Mouse (Mus musculus) liver, adult 2 months (tissue): ENCODE results near the gene Crispld2. TPM values are rescaled to one million over a fixed set of nuclear protein-coding genes. Genes with fewer than 3 reads are reported as not detected.
A peak's percentile ranks its signal among the peaks of the same experiment; 100 is the strongest.

Experiments used
- DNase-seq: peaks from one replicate; pipeline ENCODE4 v3.0.0-alpha.2; 2011; ENCODE audit warnings: low read depth, low spot score; ENCODE audit errors: extremely low read depth
- H3K27ac ChIP-seq: fragments of 200-500 bp; replicated peaks from 2 replicates; pipeline ENCODE4 v1.5.1; 2012; ENCODE audit warnings: low read depth, mild to moderate bottlenecking, control low read depth, inconsistent platforms, low read length; ENCODE audit not compliant: insufficient read depth
- H3K27me3 ChIP-seq: fragments of 200-500 bp; 2 replicates; pipeline ENCODE4 v1.6.1; 2012; ENCODE audit warnings: mild to moderate bottlenecking, moderate library complexity, low read length, inconsistent platforms; ENCODE audit not compliant: control insufficient read depth, insufficient read depth
- H3K36me3 ChIP-seq: fragments of 200-500 bp; 2 replicates; pipeline ENCODE4 v1.6.1; 2012; ENCODE audit warnings: low read length, inconsistent platforms; ENCODE audit not compliant: control insufficient read depth, insufficient read depth
- H3K4me1 ChIP-seq: fragments of 200-500 bp; 2 replicates; pipeline ENCODE4 v1.6.1; 2011; ENCODE audit warnings: low read length; ENCODE audit not compliant: control insufficient read depth, insufficient read depth
- H3K4me3 ChIP-seq: fragments of 200-500 bp; 2 replicates; pipeline ENCODE4 v1.5.1; 2011; ENCODE audit warnings: low read depth, mild to moderate bottlenecking, control low read depth, low read length, moderate library complexity; ENCODE audit not compliant: insufficient read depth
- H3K79me2 ChIP-seq: fragments of 200-500 bp; 2 replicates; pipeline ENCODE4 v1.6.1; 2012; ENCODE audit warnings: inconsistent platforms, mild to moderate bottlenecking, low read length, moderate library complexity; ENCODE audit not compliant: control insufficient read depth, insufficient read depth
- H3K9ac ChIP-seq: fragments of 200-500 bp; 2 replicates; pipeline ENCODE4 v1.6.1; 2012; ENCODE audit warnings: low read depth, mild to moderate bottlenecking, control low read depth, inconsistent platforms, low read length
- CTCF ChIP-seq: fragments of 200-500 bp; IDR thresholded peaks from 2 replicates; pipeline ENCODE4 v1.5.1; 2011; ENCODE audit warnings: low read depth, low read length, control low read depth
- POLR2A ChIP-seq: fragments of 200-500 bp; IDR thresholded peaks from 2 replicates; pipeline ENCODE4 v1.6.1; 2011; ENCODE audit warnings: low read length, control low read depth; ENCODE audit not compliant: insufficient read depth; ENCODE audit errors: extremely low read depth
- WGBS: fragments of 180-500 bp; shearing (Covaris S2); methylation state at CpG from one replicate; pipeline ENCODE4 v1.1.7; 2018; 5-methylcytosine and 5-hydroxymethylcytosine counted together
- polyA plus RNA-seq: library from polyadenylated mRNA; depleted of rRNA; stranded (reverse); fragments of >200 nt; gene quantifications from 2 replicates; pipeline ENCODE4 v1.2.3, GENCODE M21; 2012
- total RNA-seq: library from RNA; depleted of rRNA; stranded (reverse); fragments of >200 nt; gene quantifications from 2 replicates; pipeline ENCODE4 v1.2.3, GENCODE M21; 2014

The Crispld2 gene
- total and polyA plus RNA-seq, 2 experiments = 0.28 to 0.72 TPM

DNA sequence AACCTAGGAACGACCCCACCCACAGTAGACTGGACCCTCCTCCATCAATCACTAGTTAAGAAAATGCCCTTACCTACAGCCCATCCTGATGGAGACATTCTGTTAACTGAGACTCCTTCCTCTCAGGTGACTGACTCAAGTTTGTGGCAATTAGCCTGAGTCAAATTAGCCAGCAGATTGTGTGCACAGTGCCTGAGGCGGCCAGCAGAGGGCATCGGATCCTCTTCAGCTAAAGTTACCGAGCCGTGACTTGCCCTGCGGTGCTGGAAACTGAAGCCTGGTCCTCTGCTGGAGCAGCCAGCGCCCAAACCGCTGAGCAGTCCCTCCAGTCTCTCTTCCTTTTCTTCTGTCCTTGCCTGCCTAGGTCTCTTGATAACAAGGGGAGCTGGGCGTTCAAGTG lies 24.8 kb upstream of the Crispld2 start:
- Histone ChIP-seq H3K36me3 (no peaks in the 10 kb centered on the region), H3K4me3 (no peak overlapping the region), H3K4me1 (no peaks in the 10 kb centered on the region), H3K9ac (no peak overlapping the region), H3K79me2 (no peaks in the 10 kb centered on the region), H3K27ac (no peak overlapping the region), H3K27me3 (0 out of 2 replicates have a peak, but pooled peaks cover 3% of the 10 kb centered on the region)
- WGBS = 88% methylated on average over 9 of the region's 9 CpGs
- 0 out of 2 replicates have a peak, but pooled peaks have one; percentile 5 for TF ChIP-seq CTCF
- no peak for TF ChIP-seq POLR2A
- DNase-seq = no peak

DNA sequence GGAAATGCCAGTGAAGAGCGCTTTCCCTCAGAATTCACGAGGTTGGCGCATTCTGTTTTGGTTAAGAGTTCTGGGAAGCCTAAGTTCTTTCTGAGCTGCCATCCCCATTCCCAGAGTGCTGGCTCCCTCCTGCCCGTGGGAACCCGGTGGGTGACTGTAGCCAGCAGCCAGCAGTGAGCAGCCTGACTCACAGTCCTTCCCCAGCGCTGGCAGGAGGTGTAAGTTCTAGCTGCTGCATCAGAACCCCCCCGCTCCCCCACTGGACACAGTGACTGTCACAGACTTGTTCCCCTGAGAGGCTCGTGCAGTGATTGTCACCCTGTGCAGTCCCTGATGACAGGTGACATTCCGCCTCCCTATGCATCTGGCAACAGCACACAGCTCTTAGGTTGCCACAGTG lies 22.1 kb upstream of the Crispld2 start:
- H3K4me3 ChIP-seq = no peak overlapping the region
- H3K36me3 ChIP-seq = no peaks in the 10 kb centered on the region
- WGBS = 76% methylated on average over 9 of the region's 9 CpGs
- no peaks in the 10 kb centered on the region for H3K79me2 ChIP-seq
- H3K9ac ChIP-seq = no peak overlapping the region
- no peak overlapping the region for H3K27ac ChIP-seq
- H3K27me3 ChIP-seq = 0 out of 2 replicates have a peak, but pooled peaks cover 3% of the 10 kb centered on the region
- no peaks in the 10 kb centered on the region for H3K4me1 ChIP-seq
- TF ChIP-seq CTCF (no peak), POLR2A (no peak)
- no peak for DNase-seq

DNA sequence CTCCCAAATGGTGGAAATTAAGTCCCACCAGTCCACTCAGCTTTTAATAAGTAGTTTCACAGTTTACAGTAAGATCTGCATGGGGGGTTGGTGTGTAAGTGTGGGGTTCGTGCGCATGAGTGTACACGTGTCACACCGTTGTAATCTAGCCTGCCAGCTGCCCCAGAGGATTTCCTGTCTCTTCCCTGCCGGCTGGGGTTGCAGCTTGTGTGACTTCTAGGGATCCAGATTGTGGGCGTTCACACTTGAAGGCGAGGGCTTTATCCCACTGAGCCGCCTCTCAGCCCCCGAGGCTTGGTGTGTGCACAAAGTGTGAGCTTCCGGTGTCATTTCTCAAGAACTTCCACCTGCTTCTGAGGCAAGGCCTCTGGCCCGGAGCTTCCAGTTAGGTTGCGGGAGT lies 19.7 kb upstream of the Crispld2 start:
- DNase-seq = no peak
- TF ChIP-seq CTCF (no peak), POLR2A (no peak)

GRCm38 (mm10) chr8:119978770-119979381 lies 13.4 kb upstream of the Crispld2 start:
- TF ChIP-seq POLR2A = no peak
- no peak for TF ChIP-seq CTCF
- Histone ChIP-seq H3K9ac (no peak overlapping the region), H3K4me3 (no peak overlapping the region), H3K36me3 (no peaks in the 10 kb centered on the region), H3K27me3 (no peaks in the 10 kb centered on the region), H3K27ac (no peak overlapping the region), H3K4me1 (no peaks in the 10 kb centered on the region), H3K79me2 (no peaks in the 10 kb centered on the region)
- 61% methylated on average over 11 of the region's 11 CpGs for WGBS
- DNase-seq = no peak

More for the DNA sequence above, 19.7 kb upstream of the Crispld2 start:
- Histone ChIP-seq H3K79me2 (no peaks in the 10 kb centered on the region), H3K36me3 (no peaks in the 10 kb centered on the region), H3K9ac (no peak overlapping the region), H3K4me1 (no peaks in the 10 kb centered on the region), H3K27me3 (0 out of 2 replicates have a peak, but pooled peaks cover 3% of the 10 kb centered on the region), H3K4me3 (no peak overlapping the region), H3K27ac (no peak overlapping the region)
- WGBS = 77% methylated on average over 12 of the region's 12 CpGs

DNA sequence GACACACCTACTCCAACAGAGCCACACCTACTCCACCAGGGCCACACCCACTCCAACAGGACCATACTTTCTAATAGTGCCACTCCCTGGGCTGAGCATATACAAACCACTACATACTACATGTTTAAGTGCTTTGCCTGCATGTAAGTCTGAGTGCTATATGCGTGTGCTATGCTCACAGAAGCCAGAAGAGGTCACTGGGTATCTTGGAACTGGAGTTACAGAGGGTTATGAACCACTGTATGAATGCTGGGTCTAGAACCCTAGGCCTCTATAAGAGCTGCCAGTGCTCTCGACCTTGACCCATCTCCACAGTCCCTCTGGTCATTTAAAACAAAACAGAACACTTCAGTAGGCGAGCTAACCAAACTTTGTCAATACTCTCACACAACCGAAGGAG lies 11.0 kb upstream of the Crispld2 start:
- H3K27ac ChIP-seq = no peak overlapping the region
- H3K9ac ChIP-seq = no peak overlapping the region
- H3K36me3 ChIP-seq = no peaks in the 10 kb centered on the region
- H3K27me3 ChIP-seq = no peaks in the 10 kb centered on the region
- no peaks in the 10 kb centered on the region for H3K4me1 ChIP-seq
- 71% methylated on average over 4 of the region's 4 CpGs for WGBS
- TF ChIP-seq CTCF (no peak), POLR2A (no peak)
- DNase-seq = no peak
- no peaks in the 10 kb centered on the region for H3K79me2 ChIP-seq
- H3K4me3 ChIP-seq = no peak overlapping the region

DNA sequence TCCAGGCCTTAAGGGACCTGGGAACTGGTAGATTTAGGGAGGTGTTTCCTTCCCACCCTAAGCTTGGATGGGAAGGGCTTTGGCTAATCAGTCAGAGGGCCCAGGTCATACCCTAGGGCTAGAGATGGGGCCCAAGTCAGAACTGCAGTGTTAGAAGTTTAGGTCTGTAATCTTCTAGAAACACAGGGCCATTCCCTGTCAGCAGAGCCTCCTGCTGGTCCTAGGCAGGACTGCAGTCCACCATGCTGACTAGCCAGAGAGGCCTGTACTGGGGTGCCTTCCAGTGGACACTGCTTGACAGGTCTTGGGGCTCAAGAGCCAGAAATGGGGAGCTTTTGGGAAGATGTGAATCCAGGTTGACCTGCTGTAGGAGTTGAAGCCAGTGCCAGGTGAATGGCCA lies 8.2 kb upstream of the Crispld2 start:
- peak; percentile 15 for DNase-seq
- Histone ChIP-seq H3K27ac (no peak overlapping the region), H3K9ac (no peak overlapping the region), H3K4me1 (no peaks in the 10 kb centered on the region), H3K4me3 (no peak overlapping the region), H3K27me3 (no peaks in the 10 kb centered on the region), H3K36me3 (no peaks in the 10 kb centered on the region), H3K79me2 (no peaks in the 10 kb centered on the region)
- peak; percentile 67 for TF ChIP-seq CTCF
- no peak for TF ChIP-seq POLR2A
